Mouse (Mus musculus): ENCODE results near the gene Pus1.

Gene Pus1

DNA sequence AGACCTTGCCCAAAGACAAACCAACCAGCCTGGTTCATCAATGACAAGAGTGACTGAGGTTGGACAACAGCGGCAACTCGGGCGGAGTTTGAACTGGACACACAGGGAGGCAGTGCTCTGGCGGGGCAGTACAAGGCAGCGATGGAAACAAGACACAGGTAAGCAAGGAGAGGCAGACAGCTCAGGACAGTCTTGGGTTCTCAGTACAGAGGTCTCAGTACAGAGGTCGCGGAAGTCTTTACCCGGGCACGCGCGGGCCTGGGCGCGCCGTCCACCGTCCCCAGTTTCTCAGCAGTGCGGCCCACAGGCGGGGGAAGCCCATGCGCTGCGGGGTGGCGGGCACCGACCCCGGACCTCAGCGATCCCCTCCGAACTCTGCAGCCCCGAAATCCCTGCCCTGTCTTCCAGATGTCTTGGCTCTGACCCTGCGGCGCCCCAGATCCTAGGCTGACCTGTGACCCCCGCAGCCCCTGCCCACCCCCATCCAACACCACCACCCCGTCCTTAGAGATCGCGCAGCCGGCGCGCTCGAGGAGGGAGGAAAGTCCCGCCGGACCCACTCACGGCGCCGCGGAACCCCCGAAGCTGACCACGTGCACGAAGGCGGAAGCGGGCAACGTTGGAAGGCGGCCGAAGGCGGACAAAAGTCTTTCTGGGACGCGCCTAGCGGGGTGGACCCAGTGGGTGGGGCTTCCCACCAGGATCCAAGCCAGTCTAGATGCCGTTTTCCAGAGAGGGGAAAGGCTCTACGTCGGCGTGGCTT, at the start of gene Pus1:
TSS of gene Pus1 (minus strand) at position 662 of the 763 bp plus-strand sequence.
- DNase-seq (ENCODE audit: extremely low read depth, low read depth), result peak; percentile 71

DNA sequence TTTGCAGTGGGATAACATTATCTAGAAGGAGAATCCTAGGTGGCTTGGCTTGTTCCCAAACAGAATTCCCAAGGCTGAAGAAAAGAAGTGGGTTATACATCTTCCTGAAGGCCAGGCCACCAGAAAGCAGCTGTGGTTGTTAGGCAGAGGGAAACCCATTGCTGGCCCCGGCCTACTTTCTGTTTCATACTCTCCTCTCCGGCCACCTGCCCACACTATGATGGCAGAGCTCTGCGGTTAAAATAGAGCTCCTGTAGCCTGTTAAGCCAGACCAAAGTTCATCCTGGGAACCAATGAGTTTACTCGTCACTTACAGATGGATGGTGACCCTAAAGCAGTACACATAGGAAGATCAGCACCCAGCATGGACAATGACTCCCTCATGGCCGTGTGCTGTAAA, 47.1 kb upstream of the Pus1 start:
- no peak for DNase-seq (ENCODE audit: extremely low read depth, low read depth)

DNA sequence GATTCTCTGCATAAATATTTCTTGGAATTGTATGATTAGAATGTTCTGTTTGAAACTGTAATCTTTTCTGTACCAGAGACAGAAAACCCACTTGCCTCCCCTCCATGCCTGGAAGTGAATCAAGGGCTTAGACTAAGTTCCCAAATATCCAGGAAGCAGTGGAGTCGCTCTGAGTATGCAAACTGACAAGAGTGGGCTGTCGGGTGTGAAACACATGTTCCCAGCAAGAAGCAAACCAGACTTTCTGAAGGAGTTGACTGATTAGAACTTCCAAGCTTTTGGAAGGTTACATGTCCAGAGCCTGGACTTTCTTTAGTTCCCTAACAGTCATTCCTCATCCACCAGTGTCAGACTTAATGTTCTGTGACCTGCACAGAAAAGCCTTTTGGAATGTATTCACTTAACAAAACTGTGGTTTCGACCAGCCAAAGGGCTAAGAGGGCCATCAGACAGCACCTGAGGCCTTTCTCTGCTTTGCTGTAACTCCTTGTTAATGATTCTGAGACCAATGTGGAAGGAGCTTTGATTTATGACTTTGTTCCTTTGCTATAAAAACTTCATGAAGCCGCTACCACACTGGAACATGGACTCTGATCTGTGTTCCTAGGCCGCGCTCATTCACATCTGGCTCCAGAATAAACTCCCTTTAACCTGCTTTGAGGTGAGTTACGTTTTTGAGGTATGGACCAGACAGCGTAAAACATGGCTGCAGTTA, 46.5 kb upstream of the Pus1 start:
- DNase-seq (ENCODE audit: extremely low read depth, low read depth), result no peak

GRCm38 (mm10) chr5:110824421-110824820, 44.0 kb upstream of the Pus1 start:
- DNase-seq (ENCODE audit: extremely low read depth, low read depth), result no peak

- peak; percentile 84 for DNase-seq (ENCODE audit: extremely low read depth, low read depth)
These were observed 29.3 kb upstream of the Pus1 start, which contains the start of gene Ulk1 for GRCm38 (mm10) chr5:110809667-110810325. Gene Ulk1, minus strand, starts transcription at chr5:110810097.

DNA sequence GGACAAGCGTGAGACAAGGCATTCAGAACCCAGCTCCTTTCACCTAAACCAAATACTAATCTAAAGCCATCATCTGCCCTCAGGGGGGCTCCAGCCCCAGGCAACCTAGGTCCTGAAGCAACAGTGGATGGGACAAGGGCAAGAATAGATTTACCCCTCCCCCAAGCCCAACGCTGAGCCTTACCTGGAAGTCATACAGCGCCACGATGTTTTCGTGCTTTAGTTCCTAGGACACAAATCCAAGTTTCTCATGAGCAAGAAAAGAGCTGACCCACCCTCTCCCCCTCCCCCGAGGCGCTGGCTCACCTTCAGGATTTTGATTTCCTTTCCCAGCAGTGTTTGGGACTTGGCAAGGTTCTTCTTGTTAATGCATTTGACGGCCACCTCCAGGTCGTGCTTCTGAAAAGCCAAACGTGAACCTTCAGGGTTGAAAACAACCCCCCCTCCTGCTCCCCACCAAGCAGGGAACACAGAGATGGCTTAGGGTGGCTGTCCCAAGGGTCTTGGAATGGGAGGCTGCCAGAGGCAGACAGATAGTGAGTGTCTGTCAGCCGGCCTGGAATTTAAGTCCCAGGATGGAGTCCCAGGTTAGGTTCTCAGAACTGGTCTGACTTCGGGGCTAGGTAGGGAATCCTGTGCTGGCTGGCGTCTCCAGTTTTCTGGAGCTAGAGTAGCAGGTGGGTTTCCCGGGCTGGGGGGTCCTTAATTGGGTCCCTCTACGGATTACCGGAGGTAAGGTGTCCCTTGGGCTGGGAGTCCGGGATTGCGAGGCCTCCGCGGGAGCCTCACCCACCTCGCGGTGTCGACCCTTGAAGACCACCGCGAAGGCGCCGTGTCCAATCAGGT, 28.6 kb upstream of the Pus1 start:
- DNase-seq (ENCODE audit: extremely low read depth, low read depth), result peak; percentile 8

- peak; percentile 33 for DNase-seq (ENCODE audit: extremely low read depth, low read depth)
These were observed 27.7 kb upstream of the Pus1 start for GRCm38 (mm10) chr5:110808061-110808631.

GRCm38 (mm10) chr5:110807453-110807852, 27.0 kb upstream of the Pus1 start:
- DNase-seq (ENCODE audit: extremely low read depth, low read depth), result no peak

GRCm38 (mm10) chr5:110806676-110807075, 26.2 kb upstream of the Pus1 start:
- DNase-seq (ENCODE audit: extremely low read depth, low read depth), result no peak

GRCm38 (mm10) chr5:110806154-110806553, 25.7 kb upstream of the Pus1 start:
- no peak for DNase-seq (ENCODE audit: extremely low read depth, low read depth)

GRCm38 (mm10) chr5:110804012-110804743, 23.7 kb upstream of the Pus1 start:
- DNase-seq (ENCODE audit: extremely low read depth, low read depth), result no peak

DNA sequence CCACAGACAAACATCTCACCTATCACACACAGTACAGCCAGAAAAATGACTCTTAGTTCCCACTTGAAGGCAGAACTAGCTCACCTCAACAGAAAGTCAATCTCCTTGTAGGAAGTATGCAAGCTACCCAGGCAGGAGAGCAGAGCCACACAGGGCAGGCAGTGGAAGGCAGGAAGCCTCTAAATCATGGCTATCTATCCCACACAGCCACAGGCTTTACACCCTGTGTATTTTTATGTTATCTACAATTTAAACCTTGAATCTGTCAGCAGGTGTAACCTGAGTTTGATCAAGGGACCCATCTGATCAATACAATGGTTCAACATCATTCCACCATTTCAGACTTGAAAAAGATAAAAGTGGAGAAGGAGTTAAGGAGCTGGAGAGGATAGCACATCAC, 22.4 kb upstream of the Pus1 start:
- no peak for DNase-seq (ENCODE audit: extremely low read depth, low read depth)

DNA sequence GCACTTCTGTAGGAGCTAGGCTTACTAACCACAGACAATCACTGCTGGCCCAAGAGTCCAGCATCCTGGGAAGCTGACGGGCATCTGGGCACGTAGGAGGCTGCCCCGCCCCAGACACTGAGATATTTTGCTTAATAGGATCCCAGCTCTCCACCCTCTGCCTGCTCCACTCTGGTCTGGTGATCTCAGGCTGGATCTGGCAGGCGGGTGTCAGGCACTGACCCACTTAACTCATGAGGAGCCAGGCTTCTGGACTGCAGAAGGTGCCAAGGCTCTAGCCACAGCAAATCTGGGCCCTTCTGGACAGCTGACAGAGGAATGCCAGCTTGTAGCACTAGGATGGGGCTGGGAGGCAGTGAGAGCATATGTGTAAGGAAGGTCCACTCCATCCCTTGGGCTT, 21.7 kb upstream of the Pus1 start:
- DNase-seq (ENCODE audit: extremely low read depth, low read depth), result no peak

DNA sequence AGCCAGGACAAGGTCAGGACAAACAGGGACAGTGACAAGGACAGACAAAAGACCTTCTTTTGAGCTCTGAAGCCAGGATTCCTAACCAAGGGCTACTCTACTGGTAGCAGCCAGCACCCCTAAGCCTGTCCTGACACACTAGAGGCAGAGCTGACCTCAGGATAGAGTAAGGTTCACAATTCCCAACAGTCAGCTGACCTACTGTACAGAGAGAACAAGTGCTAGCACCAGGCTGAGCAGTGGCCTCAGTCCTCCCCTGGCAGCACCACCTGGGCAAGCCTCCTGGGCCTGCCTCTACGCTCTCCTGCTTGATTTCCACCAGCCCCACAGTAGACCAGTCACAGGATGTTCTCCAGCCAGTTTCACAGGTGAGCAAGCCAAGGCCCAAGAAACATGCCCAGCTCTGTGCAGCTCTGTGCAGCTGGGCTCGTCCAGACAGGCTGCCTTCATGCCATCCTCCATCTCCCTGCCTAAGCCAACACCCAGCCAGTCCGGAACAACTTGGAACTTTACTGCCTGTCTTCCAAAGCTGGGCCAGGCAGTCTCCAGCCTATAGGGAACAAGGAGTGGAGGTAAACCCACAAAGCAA, 20.7 kb upstream of the Pus1 start:
- no peak for DNase-seq (ENCODE audit: extremely low read depth, low read depth)

- DNase-seq (ENCODE audit: extremely low read depth, low read depth), result no peak
These were observed 17.2 kb upstream of the Pus1 start for GRCm38 (mm10) chr5:110797696-110798095.

GRCm38 (mm10) chr5:110794363-110794762, 13.9 kb upstream of the Pus1 start:
- DNase-seq (ENCODE audit: extremely low read depth, low read depth), result no peak

DNA sequence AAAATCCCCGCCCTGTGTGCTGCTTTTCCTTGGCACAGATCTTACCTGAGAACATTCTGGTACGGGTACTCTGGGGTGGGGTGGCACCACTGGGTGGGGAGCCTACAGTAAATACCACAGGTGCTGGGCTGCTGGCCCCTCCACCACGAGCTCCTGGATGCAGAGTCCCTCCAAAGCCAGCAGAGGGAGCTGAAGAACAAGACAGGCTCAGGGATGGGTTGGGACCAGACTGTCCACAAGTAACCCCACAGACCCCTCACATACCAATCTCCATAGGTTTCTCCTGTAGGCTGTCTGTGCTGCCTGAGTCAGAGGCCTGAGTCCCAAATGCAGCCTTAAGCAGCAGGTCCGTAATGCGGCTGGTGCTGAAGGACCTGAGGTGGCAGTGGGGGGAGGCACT, 8.2 kb upstream of the Pus1 start:
- DNase-seq (ENCODE audit: extremely low read depth, low read depth), result no peak

- no peak for DNase-seq (ENCODE audit: extremely low read depth, low read depth)
These were observed 5.8 kb upstream of the Pus1 start for GRCm38 (mm10) chr5:110786081-110786835.

DNA sequence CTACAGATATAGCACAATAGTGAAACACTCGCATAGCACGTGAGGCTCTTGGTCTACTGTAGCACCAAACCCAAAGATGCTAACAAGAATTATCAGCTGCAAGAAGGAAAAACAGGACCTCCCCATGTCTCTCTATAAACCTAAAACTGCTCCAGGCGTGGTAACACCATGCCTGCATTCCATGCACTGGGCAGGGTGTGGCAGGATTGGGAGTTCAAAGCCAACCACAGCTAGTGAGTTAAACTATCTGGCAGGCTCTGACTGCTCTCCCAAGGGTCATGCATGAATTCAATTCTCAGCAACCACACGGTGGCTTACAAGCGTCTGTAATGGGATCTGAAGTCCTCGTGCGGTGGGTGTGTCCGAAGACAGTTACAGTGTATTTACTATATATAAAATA, 2.7 kb upstream of the Pus1 start:
- no peak for DNase-seq (ENCODE audit: extremely low read depth, low read depth)

Measured in MEL-GATA-1-ER (cell line).